Mouse (Mus musculus) testis, adult 2 months (tissue): Measurements from ENCODE around the gene Icosl.

Experiments used
- CTCF ChIP-seq: fragments of 200-500 bp; IDR thresholded peaks from 2 replicates; pipeline ENCODE4 v1.5.1; 2012; ENCODE audit warnings: low read depth, mild to moderate bottlenecking, inconsistent platforms, low read length, moderate library complexity; ENCODE audit not compliant: control insufficient read depth, insufficient read depth, insufficient replicate concordance
- POLR2A ChIP-seq: fragments of 200-500 bp; IDR thresholded peaks from 2 replicates; pipeline ENCODE4 v1.6.1; 2012; ENCODE audit warnings: low read depth, mild to moderate bottlenecking, inconsistent platforms, low read length, moderate library complexity; ENCODE audit not compliant: control insufficient read depth

- TF ChIP-seq POLR2A (no peak), CTCF (no peak)
These were observed 561 bp upstream of the Icosl start for GRCm38 (mm10) chr10:78068541-78068940.
